Mouse (Mus musculus): ENCODE results near the gene Kif22.

DNA sequence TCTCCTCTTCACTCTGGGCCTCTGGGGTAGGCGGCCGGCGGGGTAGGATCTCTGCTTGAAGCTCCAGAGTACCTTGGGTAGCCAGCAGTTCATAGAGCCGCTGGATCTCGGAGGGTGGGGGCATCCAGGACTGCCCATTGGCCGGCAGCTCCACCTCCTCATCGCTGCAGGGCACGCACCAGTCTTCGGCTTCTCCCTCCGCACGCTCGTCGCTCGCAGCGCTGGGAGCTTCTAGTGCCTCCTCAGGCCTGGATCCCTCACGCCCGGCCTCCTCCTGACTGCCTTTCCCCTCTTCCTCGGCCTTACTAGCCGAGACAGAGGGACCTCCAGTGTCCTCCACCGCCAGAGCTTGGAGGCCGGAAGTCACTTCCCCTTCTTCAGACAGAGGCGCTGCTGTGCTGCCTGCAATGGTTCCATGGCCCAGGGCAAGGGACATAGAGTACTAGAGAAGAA is 25.8 kb downstream of the Kif22 start:
- TF ChIP-seq POLR2A (IDR thresholded peaks at IDR 0.05; ENCODE audit: low read depth, low read length) (no peak; the same call in 1 of the 2 replicates), CTCF (IDR thresholded peaks at IDR 0.05; ENCODE audit: extremely low read depth, insufficient read length, insufficient replicate concordance, low read depth, low read length) (no peak)

Measured in small intestine, adult 2 months (tissue).